Mouse (Mus musculus): ENCODE results near the gene Wnt1. TPM values are rescaled to one million over a fixed set of nuclear protein-coding genes. Genes with fewer than 3 reads are reported as not detected.
"Not testable (repeated sequence)": the region's sequence is repeated elsewhere in the genome, so short reads cannot be mapped to it uniquely, and the experiment has no call there.

Wnt1 gene
- polyA plus RNA-seq, 1 experiment = not detected

DNA sequence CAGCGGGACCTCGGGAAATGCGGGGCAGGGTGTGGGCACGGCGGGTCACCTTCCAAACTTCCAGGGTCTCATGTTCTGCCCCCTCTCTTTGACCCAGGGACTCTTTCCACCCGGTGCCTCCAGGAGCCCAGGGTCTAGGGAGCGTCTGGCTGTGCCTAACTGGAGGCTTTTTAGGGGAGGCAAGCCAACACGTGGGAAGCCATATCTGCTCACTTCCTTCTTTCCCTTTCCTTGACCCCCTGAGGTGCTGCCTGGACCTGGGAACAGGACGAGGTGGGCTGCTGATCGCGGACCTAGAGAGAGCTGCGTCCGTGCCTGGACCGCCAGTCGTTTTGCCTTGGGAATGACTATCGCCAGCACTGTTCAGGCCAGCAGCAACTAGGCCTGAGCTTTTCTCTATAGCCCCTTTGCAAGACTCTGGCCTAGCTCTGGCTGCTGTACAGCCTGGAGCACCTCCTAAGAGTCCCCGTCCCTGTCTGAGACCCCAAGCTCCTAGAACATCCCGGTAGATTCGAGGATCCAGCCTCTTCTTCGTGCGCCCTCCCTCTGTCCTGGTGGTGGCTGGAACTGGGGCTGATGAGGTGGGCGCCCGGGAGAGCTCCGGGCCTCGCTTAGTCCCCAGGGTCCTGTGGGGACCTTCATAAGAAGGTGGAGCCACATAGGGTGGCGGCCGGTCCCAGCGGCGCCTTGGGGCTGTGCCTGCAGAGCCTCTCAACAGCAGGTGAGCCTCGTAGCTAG lies 16.6 kb downstream of the Wnt1 start:
- no peak for DNase-seq (ENCODE audit: low read depth)

DNA sequence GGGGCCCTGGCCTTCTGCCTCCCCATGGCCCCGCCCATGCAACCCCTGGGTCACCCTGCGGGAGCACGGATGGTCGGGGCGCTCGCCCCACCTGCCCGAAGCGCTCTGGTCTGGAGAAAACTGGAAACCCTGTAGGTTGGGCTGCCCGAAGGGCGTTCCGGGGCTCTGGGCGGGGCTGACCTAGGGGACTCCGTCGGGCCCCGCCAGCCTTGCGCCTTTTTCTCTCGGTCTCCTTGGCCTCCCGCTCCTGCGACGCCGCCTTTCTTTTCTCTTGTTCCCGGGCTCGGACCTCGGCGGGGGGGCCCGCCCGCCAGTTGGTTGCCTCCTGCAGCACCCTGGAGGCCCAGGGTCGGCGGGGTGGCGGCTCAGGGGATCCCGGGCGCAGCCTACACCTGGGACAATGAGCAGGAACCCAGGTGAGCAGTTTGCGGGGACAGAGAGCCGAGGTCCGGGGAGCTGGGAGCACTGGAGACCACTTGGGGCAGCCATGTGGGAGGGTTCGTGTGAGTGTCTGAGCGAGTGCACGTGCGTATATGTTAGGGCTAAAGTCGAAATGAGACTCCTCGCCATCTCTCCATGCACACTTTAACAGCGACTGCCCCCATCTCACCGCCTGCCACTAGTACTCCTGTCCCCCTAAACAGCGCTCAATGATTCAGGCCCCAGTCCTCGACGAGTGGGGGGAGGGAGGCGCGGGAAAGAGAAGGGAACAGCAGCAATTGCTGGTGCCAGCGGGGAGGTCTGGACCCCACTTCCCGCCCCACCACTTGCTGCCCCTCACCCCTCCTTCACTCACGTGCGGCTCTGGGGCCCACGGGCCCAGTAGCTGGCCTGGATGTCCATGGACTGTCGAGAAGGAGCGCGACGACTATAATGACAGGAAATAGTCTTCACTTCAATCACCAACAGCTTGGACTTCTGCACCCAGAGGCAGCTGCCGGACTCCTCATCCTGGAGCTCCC lies 17.4 kb downstream of the Wnt1 start:
- DNase-seq (ENCODE audit: low read depth) = no peak

DNA sequence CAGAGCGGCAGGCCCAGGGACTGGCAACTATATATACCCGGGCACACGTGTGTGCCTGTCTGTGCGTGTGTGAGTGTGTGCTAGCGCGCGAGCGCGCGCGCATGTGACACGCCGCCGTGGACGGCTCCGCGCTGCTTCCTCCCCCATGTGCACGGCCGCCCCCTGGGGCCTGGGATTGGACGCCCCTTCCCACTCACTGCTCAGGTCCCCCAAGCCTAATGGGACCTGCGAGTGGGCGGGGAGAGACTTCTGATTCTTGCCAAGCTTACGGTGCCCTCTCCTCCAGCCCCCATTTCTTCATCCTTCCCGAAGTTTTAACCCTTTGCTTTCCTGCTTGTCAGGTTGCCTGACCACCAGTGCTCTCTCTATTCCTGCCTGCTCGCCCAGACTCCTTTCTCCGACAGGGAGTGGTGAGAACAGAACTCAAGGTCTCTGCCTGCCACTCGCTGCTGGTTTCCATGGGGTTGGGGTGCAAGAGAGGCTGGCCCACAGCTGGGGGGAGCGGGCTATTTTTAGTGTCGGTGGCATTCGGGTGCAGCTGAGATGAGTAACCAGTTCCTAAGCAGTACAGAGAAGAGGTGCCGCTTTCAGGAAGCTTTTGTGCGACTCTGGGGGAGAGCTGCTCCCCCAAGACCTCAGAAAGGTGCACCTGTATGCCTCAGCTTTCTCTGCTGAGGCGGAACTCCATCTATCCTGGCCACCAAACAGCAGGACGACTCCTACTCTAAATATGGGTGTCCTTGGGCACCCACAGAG lies 18.4 kb downstream of the Wnt1 start:
- no peak for DNase-seq (ENCODE audit: low read depth)

DNA sequence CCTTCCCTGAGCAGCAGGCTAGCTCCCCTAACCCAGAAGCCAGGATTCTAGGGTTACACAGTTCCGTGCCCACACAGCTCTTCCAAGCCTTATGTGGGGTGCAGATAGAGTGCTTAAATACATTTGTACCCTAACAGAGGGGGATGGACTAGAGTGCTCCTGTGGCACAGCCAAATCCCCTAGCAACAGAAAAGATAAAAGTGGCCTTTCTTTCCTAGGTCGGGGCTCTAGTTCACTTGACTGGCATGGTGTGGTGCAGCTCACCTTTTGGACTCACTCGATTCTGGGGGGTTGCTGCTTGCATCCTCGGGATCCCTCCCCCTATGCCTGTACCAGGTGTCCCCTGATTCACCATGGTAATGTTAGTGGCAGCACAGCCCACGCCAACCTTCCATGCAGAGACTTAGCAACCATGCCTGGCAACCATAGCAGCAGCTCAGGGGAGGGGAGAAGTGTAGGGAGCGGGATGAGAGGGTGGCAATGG lies 19.0 kb downstream of the Wnt1 start:
- no peak for DNase-seq (ENCODE audit: low read depth)

DNA sequence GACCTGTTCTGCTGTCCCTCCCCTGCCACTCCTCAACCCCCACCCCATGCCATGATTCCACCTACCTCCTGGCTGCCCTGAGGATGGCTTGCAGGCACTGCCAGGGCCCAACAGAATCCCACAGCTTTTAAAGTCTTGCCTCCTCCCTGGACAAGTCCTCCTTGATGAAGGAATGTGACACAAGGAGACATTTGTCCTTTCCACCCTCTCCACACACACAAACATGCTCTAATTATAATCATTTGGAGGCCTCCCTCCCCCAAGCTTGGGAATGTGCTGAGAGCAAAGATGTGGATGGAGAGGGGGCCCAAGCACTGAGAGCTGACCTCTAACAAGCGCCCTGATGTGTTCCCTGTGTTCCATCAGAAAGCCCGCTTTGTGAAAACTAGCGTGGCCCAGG lies 19.7 kb downstream of the Wnt1 start, which contains the start of gene Ddn:
TSS of gene Ddn (minus strand) at position 101 of the 400 bp plus-strand sequence.
- no peak for DNase-seq (ENCODE audit: low read depth)

DNA sequence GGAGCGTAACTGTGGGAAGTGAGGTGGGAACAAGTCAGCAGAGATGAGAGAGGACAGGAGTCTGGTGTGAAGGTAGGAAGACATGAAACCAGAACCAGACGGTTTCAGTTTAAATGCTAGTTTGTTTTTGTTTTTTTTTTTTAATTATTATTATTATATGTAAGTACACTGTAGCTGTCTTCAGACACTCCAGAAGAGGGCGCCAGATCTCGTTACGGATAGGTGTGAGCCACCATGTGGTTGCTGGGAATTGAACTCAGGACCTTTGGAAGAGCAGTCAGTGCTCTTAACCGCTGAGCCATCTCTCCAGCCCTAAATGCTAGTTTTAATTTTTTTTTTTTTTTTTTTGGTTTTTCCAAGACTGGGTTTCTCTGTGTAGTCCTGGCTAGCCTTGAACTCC lies 20.6 kb downstream of the Wnt1 start:
- not testable (repeated sequence) for DNase-seq (ENCODE audit: low read depth)

DNA sequence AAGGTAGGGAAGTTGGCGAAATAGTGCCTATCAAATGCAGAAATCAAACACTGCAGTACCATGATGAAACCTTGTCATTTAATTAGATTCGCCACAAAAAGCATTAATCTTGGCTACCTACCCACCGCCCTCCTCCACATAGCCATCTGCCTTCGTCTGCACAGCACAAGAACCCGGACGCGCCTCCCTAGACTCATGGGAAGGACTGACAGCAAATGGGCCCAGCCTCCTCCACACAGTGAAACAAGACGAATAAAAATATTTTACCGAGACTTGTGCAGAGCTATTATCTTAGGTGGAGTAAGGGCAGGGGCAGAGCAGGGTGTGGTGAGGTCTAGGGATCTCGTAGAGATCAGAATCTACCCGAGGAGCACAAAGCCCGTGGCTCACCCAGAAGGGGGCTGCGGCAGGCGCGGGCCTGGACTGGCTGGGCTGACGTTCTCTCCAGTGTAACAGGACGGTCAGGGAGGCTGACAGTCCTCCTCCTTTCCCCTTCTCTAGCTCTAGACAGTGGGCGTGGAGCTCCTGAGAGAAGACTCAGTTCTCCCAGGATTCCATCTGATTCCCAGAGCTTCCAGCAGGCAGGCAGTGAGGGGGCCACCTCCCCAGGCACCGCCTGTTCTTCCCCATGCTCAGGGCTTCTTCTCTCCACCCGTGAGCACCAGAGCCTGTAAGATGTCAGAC lies 23.2 kb downstream of the Wnt1 start:
- DNase-seq (ENCODE audit: low read depth) = no peak

- DNase-seq (ENCODE audit: low read depth) = no peak
Measured at GRCm38 (mm10) chr15:98818171-98818570, 28.5 kb downstream of the Wnt1 start.

- no peak for DNase-seq (ENCODE audit: low read depth)
Measured at GRCm38 (mm10) chr15:98820937-98821336, 31.3 kb downstream of the Wnt1 start.

DNA sequence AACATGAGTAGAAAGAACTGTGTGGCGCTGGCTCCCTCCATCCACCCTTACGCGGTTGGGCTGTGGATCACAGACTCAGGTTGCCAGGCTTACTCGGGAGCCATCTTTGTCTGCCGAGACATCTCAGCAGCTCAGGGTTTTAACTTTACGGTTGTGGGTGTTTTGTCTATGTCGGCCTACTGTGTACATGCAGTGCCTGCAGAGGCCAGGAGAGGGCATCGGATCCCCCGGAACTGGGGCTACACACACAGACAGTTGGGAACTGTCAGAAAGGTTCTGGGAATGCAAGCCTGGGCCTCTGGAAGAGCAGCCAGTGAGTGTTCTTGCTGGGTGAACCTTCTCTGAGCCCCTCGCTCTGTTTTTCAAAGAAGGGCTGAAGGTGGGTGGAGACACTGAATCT lies 31.7 kb downstream of the Wnt1 start:
- DNase-seq (ENCODE audit: low read depth) = no peak

DNA sequence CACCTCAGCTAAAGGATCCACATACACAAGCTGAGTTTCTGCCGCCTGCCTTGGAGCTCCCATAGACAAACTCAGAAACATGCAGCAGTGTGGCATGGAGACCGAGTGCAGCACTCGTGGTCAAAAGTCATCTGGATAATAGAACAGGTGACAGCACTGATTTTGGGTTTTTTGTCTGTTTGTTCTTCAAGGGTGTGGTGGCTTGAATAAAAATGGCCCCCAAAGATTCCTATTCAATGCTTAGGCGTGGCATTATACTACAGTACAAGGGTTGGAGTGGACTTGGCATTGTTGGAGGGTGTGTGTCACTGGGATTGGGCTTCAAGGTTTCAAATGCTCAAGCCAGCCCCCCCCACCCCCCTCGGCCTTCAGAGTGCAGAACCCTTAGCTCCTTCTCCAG lies 32.5 kb downstream of the Wnt1 start:
- no peak for DNase-seq (ENCODE audit: low read depth)

DNA sequence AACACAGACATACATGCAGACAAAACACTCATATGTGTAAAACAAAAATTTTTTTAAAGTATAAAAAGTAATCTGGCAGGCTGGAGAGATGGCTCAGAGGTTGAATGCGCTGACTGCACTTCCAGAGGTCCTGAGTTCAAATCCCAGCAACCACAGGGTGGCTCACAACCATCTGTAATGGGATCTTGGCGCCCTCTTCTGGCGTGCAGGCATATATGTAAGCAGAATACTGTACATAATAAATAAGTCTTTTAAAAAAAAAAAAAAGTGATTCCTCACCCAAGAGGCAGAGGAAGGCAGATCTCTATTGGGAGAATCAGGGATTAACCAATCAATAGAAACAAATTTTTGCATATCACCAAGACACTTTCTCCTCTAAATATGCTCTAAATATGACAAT lies 33.8 kb downstream of the Wnt1 start:
- no peak for DNase-seq (ENCODE audit: low read depth)

GRCm38 (mm10) chr15:98827611-98828011 lies 38.0 kb downstream of the Wnt1 start:
- no peak for DNase-seq (ENCODE audit: low read depth)

DNA sequence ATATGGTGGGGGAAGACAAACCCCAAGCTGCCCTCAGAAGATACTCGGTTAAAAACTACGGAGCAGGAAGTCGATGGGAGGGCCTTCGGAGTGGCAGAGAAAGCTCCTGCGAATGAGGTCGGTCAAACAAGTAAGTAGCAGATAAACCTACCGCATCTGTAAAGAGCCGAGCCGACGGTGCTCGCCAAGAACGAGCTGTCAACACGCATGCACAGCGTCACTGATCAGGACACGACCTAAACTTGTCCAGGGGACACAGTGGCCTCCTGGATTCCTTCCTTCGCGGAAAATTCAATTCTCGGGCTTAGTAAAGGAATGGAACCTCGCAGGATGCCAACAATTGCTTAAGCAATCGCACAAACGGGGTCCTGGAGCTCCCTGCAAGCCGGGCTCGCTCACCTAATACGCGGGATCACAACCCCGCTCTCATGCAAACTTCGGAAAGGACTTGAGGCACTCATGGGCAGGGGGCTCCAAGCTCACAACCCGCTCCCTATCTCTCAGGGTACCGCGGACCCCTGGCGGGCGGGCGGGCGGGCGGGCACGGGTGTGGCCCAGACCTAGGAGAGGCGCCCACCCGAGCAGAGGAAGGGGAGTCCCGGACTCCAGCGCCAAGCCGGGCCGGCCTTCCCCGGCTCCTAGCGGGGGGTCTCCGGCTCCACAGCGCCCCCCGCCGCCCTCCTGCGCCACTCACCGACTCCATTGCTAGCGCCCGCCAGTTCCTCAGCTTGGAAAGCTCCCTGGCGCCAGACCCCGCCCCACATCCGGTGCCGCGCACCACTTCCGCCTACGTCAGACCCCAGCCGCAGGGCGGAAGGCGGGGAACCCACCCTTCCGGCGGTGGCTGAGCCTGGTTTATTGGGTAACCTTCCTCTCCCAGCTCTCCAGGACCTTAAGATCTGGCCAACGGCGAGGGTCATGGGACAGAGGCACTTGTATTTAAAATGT lies 41.4 kb downstream of the Wnt1 start, which contains the start of gene Prkag1:
TSS of gene Prkag1 (minus strand) at position 786 of the 948 bp plus-strand sequence.
- DNase-seq (ENCODE audit: low read depth) = peak; percentile 40

GRCm38 (mm10) chr15:98831684-98832035 lies 42.0 kb downstream of the Wnt1 start:
- no peak for DNase-seq (ENCODE audit: low read depth)

GRCm38 (mm10) chr15:98832161-98833058 lies 42.8 kb downstream of the Wnt1 start:
- no peak for DNase-seq (ENCODE audit: low read depth)

DNA sequence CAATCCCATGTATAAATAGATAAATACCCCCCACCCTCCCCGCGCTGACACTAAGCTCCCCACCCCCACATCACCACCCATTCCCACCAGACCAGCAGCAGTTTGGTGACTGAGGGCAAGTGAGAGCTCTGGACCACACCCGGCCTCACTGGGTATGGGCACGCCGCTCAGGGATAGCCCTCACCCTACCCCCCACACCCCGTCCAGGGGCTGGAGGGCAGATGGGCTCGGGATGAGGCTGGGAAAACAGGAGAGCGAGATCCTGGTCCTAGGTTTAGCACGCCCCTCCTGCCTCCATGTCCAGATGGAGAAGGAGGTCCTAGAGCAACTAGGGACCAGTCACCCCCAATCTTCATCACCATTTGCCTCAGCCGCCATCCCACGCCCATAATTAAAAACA lies 43.6 kb downstream of the Wnt1 start:
- DNase-seq (ENCODE audit: low read depth) = no peak

DNA sequence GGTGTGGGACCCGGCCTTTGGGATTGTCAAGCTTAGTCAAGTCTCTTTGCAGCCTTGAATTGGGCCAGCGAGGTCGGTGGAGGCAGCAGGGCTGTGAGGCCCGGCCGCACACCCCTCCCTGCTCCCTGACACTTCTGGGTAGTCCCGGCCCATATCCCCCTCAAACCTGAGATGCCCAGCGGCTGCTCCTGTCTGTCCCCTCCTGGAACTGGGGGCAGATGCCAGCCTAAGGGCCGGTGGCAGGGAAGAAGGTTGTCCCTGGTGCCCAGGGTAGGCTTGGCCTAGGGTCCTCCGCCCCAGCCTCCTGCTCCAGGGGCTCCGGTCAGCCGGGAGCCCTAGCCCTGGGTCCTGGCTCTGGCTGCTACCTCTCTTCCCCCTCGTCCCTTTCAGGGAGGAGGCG lies 44.4 kb downstream of the Wnt1 start:
- DNase-seq (ENCODE audit: low read depth) = no peak

GRCm38 (mm10) chr15:98835291-98835690 lies 45.6 kb downstream of the Wnt1 start:
- DNase-seq (ENCODE audit: low read depth) = no peak
